Mouse (Mus musculus): ENCODE data around the gene Capza1.

Gene Capza1

GRCm38 (mm10) chr3:104788561-104789311 is 75.6 kb downstream of the Capza1 start:
- peak; percentile 74 for DNase-seq (ENCODE audit: low spot score)

- no peak for DNase-seq (ENCODE audit: low spot score)
Measured at GRCm38 (mm10) chr3:104788075-104788474, 76.2 kb downstream of the Capza1 start, which contains the start of gene Rhoc. Gene Rhoc, plus strand, starts transcription at chr3:104788375.

GRCm38 (mm10) chr3:104785284-104785683 is 79.0 kb downstream of the Capza1 start:
- no peak for DNase-seq (ENCODE audit: low spot score)

- DNase-seq (ENCODE audit: low spot score) = no peak
Measured at GRCm38 (mm10) chr3:104783971-104784500, 80.3 kb downstream of the Capza1 start.

GRCm38 (mm10) chr3:104782061-104782681 is 82.1 kb downstream of the Capza1 start:
- DNase-seq (ENCODE audit: low spot score) = no peak

GRCm38 (mm10) chr3:104781471-104781903 is 82.8 kb downstream of the Capza1 start, which contains the start of gene Fam19a3:
Gene Fam19a3, minus strand, starts transcription at chr3:104781840.
- no peak for DNase-seq (ENCODE audit: low spot score)

- DNase-seq (ENCODE audit: low spot score) = no peak
Measured at GRCm38 (mm10) chr3:104780561-104781420, 83.5 kb downstream of the Capza1 start, which contains the start of gene Ppm1j. Gene Ppm1j, plus strand, starts transcription at chr3:104781056.

- DNase-seq (ENCODE audit: low spot score) = no peak
Measured at GRCm38 (mm10) chr3:104779949-104780348, 84.4 kb downstream of the Capza1 start.

GRCm38 (mm10) chr3:104777342-104777741 is 87.0 kb downstream of the Capza1 start:
- no peak for DNase-seq (ENCODE audit: low spot score)

GRCm38 (mm10) chr3:104773301-104773700 is 91.0 kb downstream of the Capza1 start:
- no peak for DNase-seq (ENCODE audit: low spot score)

All from layer of hippocampus, adult 11-12 months (tissue).